9 mouse cellular contexts compared by ENCODE assay signal in the genomic region with DNA sequence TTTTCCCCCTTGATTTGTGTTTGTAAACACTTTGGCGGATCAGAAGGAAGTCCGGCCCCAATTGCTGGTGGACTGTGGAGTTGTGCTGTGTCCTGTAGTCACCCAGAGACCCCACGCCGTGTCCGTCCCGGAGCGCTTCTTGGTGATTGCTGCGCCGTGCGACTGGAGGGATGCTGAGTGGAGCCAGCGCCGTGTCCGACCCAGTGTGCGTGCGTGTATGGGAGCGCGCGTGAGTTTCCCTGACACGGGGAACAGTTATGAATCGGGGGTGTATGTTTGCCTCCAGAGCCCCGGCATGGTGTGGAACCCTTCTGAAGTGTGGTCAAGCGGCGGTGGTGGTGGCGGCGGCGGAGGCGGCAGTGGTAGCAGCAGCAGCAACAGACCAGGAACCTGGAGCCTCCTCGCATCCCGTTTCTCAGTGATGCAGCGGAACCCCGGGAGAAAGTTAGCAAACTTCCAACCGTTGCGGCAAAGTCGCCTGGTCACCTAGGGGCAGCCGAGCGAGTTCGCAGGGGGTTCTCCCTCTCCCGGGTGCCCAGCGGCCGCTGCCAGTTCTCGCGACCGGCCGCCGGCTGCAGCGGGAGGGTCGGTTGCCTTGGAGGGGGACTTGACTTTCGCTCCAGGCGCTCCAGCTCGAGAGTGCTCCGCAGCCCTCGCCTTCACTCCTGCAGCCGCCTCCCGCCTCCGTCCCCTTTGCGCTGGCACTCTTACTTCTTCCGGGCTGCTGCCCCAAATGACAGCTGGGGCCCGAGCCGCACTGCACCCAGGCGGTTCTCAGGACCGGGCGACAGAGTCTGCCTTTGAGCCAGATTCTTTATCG. TPM values are rescaled to one million over a fixed set of nuclear protein-coding genes. Genes with fewer than 3 reads are reported as not detected.
DNase-seq lines count a peak whose midpoint lies in the region; ATAC-seq and TF ChIP-seq lines count a peak whose summit lies in the region.
"Had no signal": no experiment of that assay in that cellular context is flagged by ENCODE, and none has a peak within 500 bp of the region (broad histone marks: within the 10 kb centered on the region; RNA-seq: fewer than 3 reads in every experiment).

No protein-coding gene starts in this region.

- DNase-seq in B cell, adult 2 months, result peak; percentile 48 to 53
- no peak for DNase-seq in Patski (ENCODE audit: low read depth, low spot score)
- DNase-seq in embryo, embryonic 10 days (ENCODE audit: low spot score), result peak; percentile 75
- DNase-seq in heart, adult 9 months (ENCODE audit: low spot score in 2 of 2), result peak; percentile 55 to 57
- peak; percentile 65 for DNase-seq in lung, postnatal 10 days
- peak; percentile 62 for DNase-seq in retina, embryonic 14.5 days (ENCODE audit: low spot score)
- DNase-seq in frontal cortex, postnatal 14 days (ENCODE audit: low spot score in 2 of 2), result no peak

- peak; percentile 24 for ATAC-seq in Patski
- peak; percentile 58 for ATAC-seq in kidney, embryonic 16.5 days (ENCODE audit: low FRiP score, low TSS enrichment)

- peaks cover 20% of the 10 kb centered on the region for H3K4me1 ChIP-seq in kidney, embryonic 16.5 days (ENCODE audit: insufficient read depth, low read length)

- in situ Hi-C loops in Patski (cut with MboI; ENCODE audit: low pct_unique_long_range_greater_than_20kb), result loop anchor here (5.0 kb wide), 1 partner anchor 435 kb away; no protein-coding TSS in a partner anchor

- under 1% methylated on average over 63 of the region's 63 CpGs for WGBS in kidney, embryonic 16.5 days

- H3K9me3 ChIP-seq in kidney, embryonic 16.5 days (ENCODE audit: low read length), result no peaks in the 10 kb centered on the region

- POLR2A ChIA-PET in Patski (lab: Charles Lee), result no interaction called here

- no peaks in the 10 kb centered on the region for H3K36me3 ChIP-seq in kidney, embryonic 16.5 days (ENCODE audit: insufficient read depth, low read length)

- peak overlapping the region; percentile 97 for H3K4me2 ChIP-seq in kidney, embryonic 16.5 days (replicated peaks; ENCODE audit: low read depth, low read length)

- no peak overlapping the region for H3K27ac ChIP-seq in kidney, embryonic 16.5 days (ENCODE audit: low read length)

- H3K9ac ChIP-seq in kidney, embryonic 16.5 days (replicated peaks; ENCODE audit: low read length), result peak overlapping the region; percentile 60

- CTCF ChIA-PET in Patski (lab: Charles Lee), result no interaction called here

- H3K4me3 ChIP-seq in kidney, embryonic 16.5 days (ENCODE audit: low read length), result peak overlapping the region; percentile 59
- H3K4me3 ChIP-seq: erythroblast, embryonic 14.5 days had no signal

- no peaks in the 10 kb centered on the region for H3K27me3 ChIP-seq in Patski
- peaks cover 70% of the 10 kb centered on the region for H3K27me3 ChIP-seq in kidney, embryonic 16.5 days (ENCODE audit: insufficient read depth, low read length)

- no peak for TF ChIP-seq CTCF in Patski (IDR thresholded peaks at IDR 0.05)

RNA-seq across cellular contexts. Expression of a gene that starts 0.7 kb away (rescaled TPM):
- 12.3 TPM for polyA plus RNA-seq in Patski (2021)
- polyA plus RNA-seq in kidney, embryonic 16.5 days (2015; fragmentation: Nextera tagmentation; extraction: Ambion mirVana), result 3.5 and 4.3 TPM in 2 replicates

Comparison
In these comparisons a context has a peak if more than half of its experiments do, and no peak if none do; other contexts are left out.
1. DNase-seq: peak in B cell, adult 2 months (2 of 2), embryo, embryonic 10 days (single experiment), heart, adult 9 months (2 of 2), lung, postnatal 10 days (single experiment) and retina, embryonic 14.5 days (single experiment); none in Patski (single experiment) and frontal cortex, postnatal 14 days (0 of 2).